Mouse (Mus musculus) CH12.LX (cell line): ENCODE measurements around the gene Tmem151b. TPM values are rescaled to one million over a fixed set of nuclear protein-coding genes. Genes with fewer than 3 reads are reported as not detected.

Experiments
- DNase-seq: peaks from one replicate; pipeline ENCODE4 v3.0.0-alpha.2; 2013; ENCODE audit errors: extremely low read depth
- H3K27ac ChIP-seq: 2 replicates; pipeline ENCODE4 v1.5.1; 2012; ENCODE audit warnings: low read depth, mild to moderate bottlenecking, control low read depth, moderate library complexity; ENCODE audit not compliant: insufficient read depth
- H3K27me3 ChIP-seq: replicated peaks from 2 replicates; pipeline ENCODE3; 2012; ENCODE audit warnings: inconsistent platforms
- H3K36me3 ChIP-seq, 2 experiments: replicated peaks in 1 of 2; 2 replicates each; pipeline versions ENCODE3 to v1.6.1; 2012; ENCODE audit warnings: inconsistent platforms in 1 of 2, low read length in 1 of 2, mild to moderate bottlenecking in 1 of 2, mixed read lengths in 1 of 2, moderate library complexity in 1 of 2; ENCODE audit not compliant: control insufficient read depth in 1 of 2, insufficient read depth in 1 of 2
- H3K4me1 ChIP-seq, 2 experiments: 2 replicates each; pipeline ENCODE4 v1.6.1; 2012; ENCODE audit warnings: inconsistent platforms in 1 of 2, moderate library complexity in 1 of 2; ENCODE audit not compliant: insufficient read depth in 2 of 2, control insufficient read depth in 1 of 2
- H3K4me2 ChIP-seq: 2 replicates; pipeline ENCODE4 v1.6.1; 2012; ENCODE audit warnings: low read depth, mild to moderate bottlenecking, control low read depth; ENCODE audit not compliant: poor library complexity, insufficient read depth, severe bottlenecking
- H3K4me3 ChIP-seq, 3 experiments: fragments of 150-350 bp in 1 of 3; sonication (generic) in 1 of 3; replicated peaks in 1 of 3; 2 replicates each; pipeline versions ENCODE3 to v1.5.1; 2011 to 2012; ENCODE audit warnings: low read depth in 2 of 3, low read length in 2 of 3, mild to moderate bottlenecking in 2 of 3, moderate library complexity in 2 of 3, control low read depth in 1 of 3, improper control_type of control experiment in 1 of 3, inconsistent platforms in 1 of 3, mixed read lengths in 1 of 3; ENCODE audit not compliant: poor library complexity in 1 of 3
- H3K79me2 ChIP-seq: replicated peaks from 2 replicates; pipeline ENCODE4 v1.6.1; 2012; ENCODE audit warnings: mild to moderate bottlenecking, moderate library complexity; ENCODE audit not compliant: control insufficient read depth, poor library complexity, insufficient read depth, severe bottlenecking; ENCODE audit errors: extremely low read depth
- H3K9ac ChIP-seq: 2 replicates; pipeline ENCODE4 v1.6.1; 2012; ENCODE audit warnings: low read depth, mild to moderate bottlenecking, control low read depth, moderate library complexity; ENCODE audit not compliant: insufficient read depth
- H3K9me3 ChIP-seq: replicated peaks from 2 replicates; pipeline ENCODE3; 2012; ENCODE audit warnings: low read length, inconsistent platforms, mixed read lengths
- CHD1 ChIP-seq: IDR thresholded peaks from 2 replicates; pipeline ENCODE4 v1.6.1; 2012; ENCODE audit warnings: low read depth, low read length, improper control_type of control experiment, inconsistent platforms
- CTCF ChIP-seq, 2 experiments: IDR thresholded peaks in 1 of 2; conservative IDR thresholded peaks in 1 of 2; 2 replicates each; pipeline ENCODE4 v1.5.1; 2011 to 2012; ENCODE audit warnings: low read depth in 2 of 2, low read length in 2 of 2, improper control_type of control experiment in 1 of 2, inconsistent platforms in 1 of 2, mild to moderate bottlenecking in 1 of 2, moderate library complexity in 1 of 2
- E2F4 ChIP-seq: IDR thresholded peaks from 2 replicates; pipeline ENCODE4 v1.6.1; 2011; ENCODE audit warnings: low read depth, low read length, improper control_type of control experiment; ENCODE audit not compliant: insufficient replicate concordance
- ELF1 ChIP-seq: IDR thresholded peaks from 2 replicates; pipeline ENCODE4 v1.6.1; 2014; ENCODE audit warnings: low read depth, mild to moderate bottlenecking, inconsistent platforms, low read length, improper control_type of control experiment
- EP300 ChIP-seq: IDR thresholded peaks from 2 replicates; pipeline ENCODE4 v1.6.1; 2011; ENCODE audit warnings: low read length, improper control_type of control experiment
- ETS1 ChIP-seq: conservative IDR thresholded peaks from 2 replicates; pipeline ENCODE4 v1.6.1; 2012; ENCODE audit warnings: low read depth, mild to moderate bottlenecking, inconsistent platforms, low read length, improper control_type of control experiment, moderate library complexity
- HCFC1 ChIP-seq: IDR thresholded peaks from 2 replicates; pipeline ENCODE4 v1.6.1; 2012; ENCODE audit warnings: low read depth, mild to moderate bottlenecking, inconsistent platforms, low read length, improper control_type of control experiment
- JUND ChIP-seq: conservative IDR thresholded peaks from 2 replicates; pipeline ENCODE4 v1.6.1; 2011; ENCODE audit warnings: low read depth, low read length, improper control_type of control experiment
- KAT2A ChIP-seq: IDR thresholded peaks from 2 replicates; pipeline ENCODE4 v1.6.1; 2012; ENCODE audit warnings: low read length, improper control_type of control experiment, inconsistent platforms; ENCODE audit not compliant: insufficient replicate concordance
- MAFK ChIP-seq: IDR thresholded peaks from 2 replicates; pipeline ENCODE4 v1.6.1; 2011; ENCODE audit warnings: low read length, improper control_type of control experiment; ENCODE audit not compliant: insufficient replicate concordance
- MAX ChIP-seq: IDR thresholded peaks from 2 replicates; pipeline ENCODE4 v1.6.1; 2011; ENCODE audit warnings: low read length, improper control_type of control experiment
- MAZ ChIP-seq: IDR thresholded peaks from 2 replicates; pipeline ENCODE4 v1.6.1; 2012; ENCODE audit warnings: low read depth, mild to moderate bottlenecking, inconsistent platforms, low read length, improper control_type of control experiment, moderate library complexity
- MEF2A ChIP-seq: IDR thresholded peaks from 2 replicates; pipeline ENCODE4 v1.6.1; 2014; ENCODE audit warnings: low read depth, mild to moderate bottlenecking, inconsistent platforms, low read length, improper control_type of control experiment, borderline replicate concordance
- MXI1 ChIP-seq: IDR thresholded peaks from 2 replicates; pipeline ENCODE4 v1.6.1; 2011; ENCODE audit warnings: mild to moderate bottlenecking, low read depth, low read length, improper control_type of control experiment
- NELFE ChIP-seq: IDR thresholded peaks from 2 replicates; pipeline ENCODE4 v1.6.1; 2011; ENCODE audit warnings: low read depth, low read length, improper control_type of control experiment
- NRF1 ChIP-seq: IDR thresholded peaks from 2 replicates; pipeline ENCODE4 v1.6.1; 2014; ENCODE audit warnings: low read depth, mild to moderate bottlenecking, inconsistent platforms, low read length, improper control_type of control experiment, moderate library complexity
- PAX5 ChIP-seq: IDR thresholded peaks from 2 replicates; pipeline ENCODE4 v1.6.1; 2012; ENCODE audit warnings: low read length, inconsistent platforms, mixed read lengths
- POLR2A ChIP-seq: IDR thresholded peaks from 2 replicates; pipeline ENCODE4 v1.6.1; 2011; ENCODE audit warnings: low read depth, mild to moderate bottlenecking, improper control_type of control experiment, low read length
- POLR2AphosphoS2 ChIP-seq: IDR thresholded peaks from 2 replicates; pipeline ENCODE4 v1.6.1; 2011; ENCODE audit warnings: low read depth, low read length, improper control_type of control experiment
- RAD21 ChIP-seq: IDR thresholded peaks from 2 replicates; pipeline ENCODE4 v1.6.1; 2011; ENCODE audit warnings: low read depth, mild to moderate bottlenecking, low read length, improper control_type of control experiment, moderate library complexity
- RCOR1 ChIP-seq: conservative IDR thresholded peaks from 2 replicates; pipeline ENCODE4 v1.6.1; 2012; ENCODE audit warnings: low read depth, mild to moderate bottlenecking, inconsistent platforms, low read length, improper control_type of control experiment
- SIN3A ChIP-seq: IDR thresholded peaks from 2 replicates; pipeline ENCODE4 v1.6.1; 2012; ENCODE audit warnings: low read length, improper control_type of control experiment, inconsistent platforms
- SMC3 ChIP-seq: IDR thresholded peaks from 2 replicates; pipeline ENCODE4 v1.6.1; 2011; ENCODE audit warnings: low read depth, low read length, improper control_type of control experiment
- TBP ChIP-seq: conservative IDR thresholded peaks from 2 replicates; pipeline ENCODE4 v1.6.1; 2011; ENCODE audit warnings: low read depth, low read length, improper control_type of control experiment
- TCF12 ChIP-seq: IDR thresholded peaks from 2 replicates; pipeline ENCODE4 v1.6.1; 2014; ENCODE audit warnings: low read depth, mild to moderate bottlenecking, inconsistent platforms, low read length, improper control_type of control experiment
- UBTF ChIP-seq: IDR thresholded peaks from 2 replicates; pipeline ENCODE4 v1.6.1; 2012; ENCODE audit warnings: low read depth, mild to moderate bottlenecking, inconsistent platforms, low read length, improper control_type of control experiment, moderate library complexity
- USF1 ChIP-seq: IDR thresholded peaks from 2 replicates; pipeline ENCODE4 v1.6.1; 2014; ENCODE audit warnings: low read depth, mild to moderate bottlenecking, inconsistent platforms, low read length, improper control_type of control experiment
- USF2 ChIP-seq: conservative IDR thresholded peaks from 2 replicates; pipeline ENCODE4 v1.6.1; 2011; ENCODE audit warnings: low read depth, low read length, improper control_type of control experiment
- ZC3H11A ChIP-seq: IDR thresholded peaks from 2 replicates; pipeline ENCODE4 v1.6.1; 2012; ENCODE audit warnings: low read depth, mild to moderate bottlenecking, inconsistent platforms, low read length, improper control_type of control experiment
- ZKSCAN1 ChIP-seq: IDR thresholded peaks from 2 replicates; pipeline ENCODE4 v1.6.1; 2012; ENCODE audit warnings: low read depth, inconsistent platforms, low read length, improper control_type of control experiment, borderline replicate concordance
- ZMIZ1 ChIP-seq: IDR thresholded peaks from 2 replicates; pipeline ENCODE4 v1.6.1; 2012; ENCODE audit warnings: low read depth, mild to moderate bottlenecking, inconsistent platforms, low read length, improper control_type of control experiment
- ZNF384 ChIP-seq: IDR thresholded peaks from 2 replicates; pipeline ENCODE4 v1.6.1; 2012; ENCODE audit warnings: low read depth, low read length, improper control_type of control experiment, inconsistent platforms
- dilution Hi-C: fragments of 300-500 bp; cut with MboI; formaldehyde crosslinking; loops from 2 replicates; pipeline ENCODE4 v1.14.3; 2020; ENCODE audit warnings: low sequenced_read_pairs; ENCODE audit not compliant: extremely low pct_unique_long_range_greater_than_20kb, extremely low pct_ligation_motif_present
- in situ Hi-C: fragments of 300-500 bp; cut with MboI; formaldehyde crosslinking; loops from 3 replicates; pipeline ENCODE4 v1.14.3; 2019; ENCODE audit warnings: low sequenced_read_pairs, low pct_ligation_motif_present, low pct_unique_long_range_greater_than_20kb, mixed read lengths
- polyA plus RNA-seq: library from polyadenylated mRNA; unstranded; fragments of >175 nt; gene quantifications from 2 replicates; pipeline ENCODE4 v1.2.1, GENCODE M21; 2012; ENCODE audit warnings: low read depth; ENCODE audit not compliant: insufficient read length
- total RNA-seq, 2 experiments: library from RNA; depleted of rRNA; stranded (reverse); fragments of 300-350 nt in 1 of 2; fragments of >200 nt in 1 of 2; gene quantifications; 2 replicates each; pipeline ENCODE4 v1.2.3; 2012 to 2014

The Tmem151b gene
- total and polyA plus RNA-seq, 3 experiments: 0.12 to 0.53 (median 0.42) TPM

- Histone ChIP-seq H3K4me2 (peak overlapping the region; percentile 52), H3K4me3 (peak overlapping the region; percentile 72 to 93 (median 83)), H3K36me3 (peaks cover 25 to 31% of the 10 kb centered on the region in 2 experiments), H3K9ac (peak overlapping the region; percentile 81), H3K4me1 (peaks cover 14 to 36% of the 10 kb centered on the region in 2 experiments), H3K9me3 (no peaks in the 10 kb centered on the region), H3K27me3 (no peaks in the 10 kb centered on the region), H3K79me2 (peaks cover 38% of the 10 kb centered on the region), H3K27ac (peak overlapping the region; percentile 90)
- TF ChIP-seq EP300: 0 out of 2 replicates have a peak, but pooled peaks have one; percentile 6
- TF ChIP-seq MXI1: 0 out of 2 replicates have a peak, but pooled peaks have one; percentile 11
- TF ChIP-seq HCFC1: no peak
- TF ChIP-seq POLR2A: 0 out of 2 replicates have a peak, but pooled peaks have one; percentile 15
- dilution Hi-C loops: no loop called here
- in situ Hi-C loops: no loop called here
- DNase-seq: no peak
Observed at GRCm38 (mm10) chr17:45574129-45574761, 24.8 kb upstream of the Tmem151b start.

DNA sequence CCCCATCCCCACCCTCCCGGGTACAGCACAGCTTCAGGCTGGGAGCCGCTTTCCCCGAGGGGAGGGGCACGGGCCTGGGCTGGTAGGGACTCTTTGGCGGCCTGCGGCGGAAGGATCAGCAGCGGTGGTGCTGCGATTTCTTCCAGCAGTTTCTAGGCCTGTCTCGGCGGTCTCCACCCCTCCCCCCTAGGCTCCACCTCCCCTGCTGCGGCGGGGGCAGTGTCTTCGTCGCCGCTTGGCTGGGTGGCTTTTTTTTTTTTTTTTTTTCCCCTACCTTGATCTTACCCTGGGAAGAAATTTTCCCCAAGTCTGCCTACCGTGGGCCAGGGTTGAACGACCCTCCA is 24.3 kb upstream of the Tmem151b start:
- peak overlapping the region; percentile 90 for H3K27ac ChIP-seq
- peak overlapping the region; percentile 72 to 93 (median 83) for H3K4me3 ChIP-seq
- peak overlapping the region; percentile 52 for H3K4me2 ChIP-seq
- H3K9ac ChIP-seq: peak overlapping the region; percentile 81
- H3K4me1 ChIP-seq: peaks cover 18 to 41% of the 10 kb centered on the region in 2 experiments
- dilution Hi-C loops (no loop called here), in situ Hi-C loops (no loop called here)
- H3K36me3 ChIP-seq: peaks cover 29 to 36% of the 10 kb centered on the region in 2 experiments
- DNase-seq: peak; percentile 94
- no peaks in the 10 kb centered on the region for H3K9me3 ChIP-seq
- no peaks in the 10 kb centered on the region for H3K27me3 ChIP-seq
- H3K79me2 ChIP-seq: peaks cover 42% of the 10 kb centered on the region
- TF ChIP-seq POLR2AphosphoS2 (no peak), USF1 (no peak), NRF1 (no peak), ZNF384 (peak; percentile 98), CTCF (conservative IDR thresholded peaks at IDR 0.05 in 1 of 2, IDR thresholded peaks at IDR 0.05 in 1 of 2; ENCODE audit: low read depth in 2 of 2, low read length in 2 of 2) (no peak), RAD21 (no peak), SMC3 (no peak), NELFE (peak; percentile 67), ZC3H11A (no peak), POLR2A (peak; percentile 61), SIN3A (peak; percentile 76; the same call in 1 of the 2 replicates), UBTF (peak; percentile 47; the same call in 1 of the 2 replicates), ELF1 (peak; percentile 55), PAX5 (no peak), ZMIZ1 (no peak; the same call in 1 of the 2 replicates), HCFC1 (peak; percentile 67), MAX (peak; percentile 31; the same call in 1 of the 2 replicates), MAFK (no peak), RCOR1 (0 out of 2 replicates have a peak, but pooled peaks have one; percentile 40), USF2 (no peak), JUND (no peak), CHD1 (no peak), MAZ (peak; percentile 97), KAT2A (peak; percentile 95), MEF2A (peak; percentile 73; the same call in 1 of the 2 replicates), E2F4 (no peak), TBP (peak; percentile 86), TCF12 (peak; percentile 90), ETS1 (peak; percentile 52; the same call in 1 of the 2 replicates), ZKSCAN1 (no peak; the same call in 1 of the 2 replicates)
